In genomic region chr1:189185206-189185750, GRCm38 (mm10) we compare ENCODE assay signal across 9 mouse cellular contexts.
DNase-seq lines count a peak whose midpoint lies in the region; ATAC-seq and TF ChIP-seq lines count a peak whose summit lies in the region.
"Had no signal": no experiment of that assay in that cellular context is flagged by ENCODE, and none has a peak within 500 bp of the region (broad histone marks: within the 10 kb centered on the region; RNA-seq: fewer than 3 reads in every experiment).

No protein-coding gene starts in this region.

- H3K9ac ChIP-seq in midbrain, embryonic 12.5 days (replicated peaks), result 0 out of 2 replicates have a peak overlapping the region, but pooled peaks have one; percentile 12
- H3K9ac ChIP-seq: lung, embryonic 15.5 days had no signal

- no peaks in the 10 kb centered on the region for H3K36me3 ChIP-seq in forebrain, embryonic 10.5 days (replicated peaks)
- no peaks in the 10 kb centered on the region for H3K36me3 ChIP-seq in midbrain, embryonic 12.5 days
- H3K36me3 ChIP-seq: lung, embryonic 15.5 days had no signal

- intact Hi-C loops in left cerebral cortex, adult 2 months (cut with DNase I), result no loop called here
- intact Hi-C loops in left cerebral cortex, postnatal 10 days (cut with DNase I), result loop anchor here (5.0 kb wide), 1 partner anchor 103 kb away; no protein-coding TSS in a partner anchor
- intact Hi-C loops in gastrocnemius, postnatal 36 days (cut with DNase I), result no loop called here

- no peak for ATAC-seq in midbrain, embryonic 12.5 days (ENCODE audit: low FRiP score, low read depth)

- no peak for TF ChIP-seq CTCF in left cerebral cortex, adult 2 months (IDR thresholded peaks at IDR 0.05)

- no peaks in the 10 kb centered on the region for H3K27me3 ChIP-seq in forebrain, embryonic 10.5 days (ENCODE audit: poor library complexity, severe bottlenecking)
- H3K27me3 ChIP-seq in midbrain, embryonic 12.5 days, result no peaks in the 10 kb centered on the region
- H3K27me3 ChIP-seq: lung, embryonic 15.5 days had no signal

- no peak overlapping the region for H3K4me3 ChIP-seq in left cerebral cortex, adult 2 months
- no peak overlapping the region for H3K4me3 ChIP-seq in forebrain, embryonic 10.5 days
- H3K4me3 ChIP-seq in midbrain, embryonic 12.5 days, result no peak overlapping the region
- H3K4me3 ChIP-seq: lung, embryonic 15.5 days had no signal

- DNase-seq in embryo, embryonic 11 days, result peak; percentile 22
- DNase-seq in embryo, embryonic 10.5 days (ENCODE audit: low spot score), result no peak
- no peak for DNase-seq in left cerebral cortex, adult 2 months (ENCODE audit: extremely low spot score in 1 of 2, low spot score in 2 of 2)
- no peak for DNase-seq in left cerebral cortex, postnatal 10 days (ENCODE audit: extremely low spot score in 1 of 2, low spot score in 2 of 2)
- DNase-seq in forebrain, embryonic 10.5 days (ENCODE audit: extremely low spot score, low spot score), result no peak
- no peak for DNase-seq in thymus, postnatal 25 days
- DNase-seq in gastrocnemius, postnatal 36 days, result no peak

- peak overlapping the region; percentile 19; the same call in 1 of the 2 replicates for H3K27ac ChIP-seq in left cerebral cortex, adult 2 months
- peak overlapping the region; percentile 85 for H3K27ac ChIP-seq in forebrain, embryonic 10.5 days
- 0 out of 2 replicates have a peak overlapping the region, but pooled peaks have one; percentile 15 for H3K27ac ChIP-seq in midbrain, embryonic 12.5 days (replicated peaks)
- H3K27ac ChIP-seq: lung, embryonic 15.5 days had no signal

- peaks cover 41% of the 10 kb centered on the region for H3K4me1 ChIP-seq in forebrain, embryonic 10.5 days
- peaks cover 23% of the 10 kb centered on the region for H3K4me1 ChIP-seq in midbrain, embryonic 12.5 days

- 52% methylated on average over 7 of the region's 7 CpGs for WGBS in forebrain, embryonic 10.5 days
- WGBS in midbrain, embryonic 12.5 days, result 44% methylated on average over 7 of the region's 7 CpGs

- H3K9me3 ChIP-seq in forebrain, embryonic 10.5 days, result no peaks in the 10 kb centered on the region
- H3K9me3 ChIP-seq in midbrain, embryonic 12.5 days, result no peaks in the 10 kb centered on the region
- H3K9me3 ChIP-seq: lung, embryonic 15.5 days had no signal

- H3K4me2 ChIP-seq in midbrain, embryonic 12.5 days (replicated peaks), result no peak overlapping the region
- H3K4me2 ChIP-seq: lung, embryonic 15.5 days had no signal

Comparison
In these comparisons a context has a peak if more than half of its experiments do, and no peak if none do; other contexts are left out.
1. H3K27ac ChIP-seq: peak in every context shown above with its lines; median percentile 85 in forebrain, embryonic 10.5 days; 19 in left cerebral cortex, adult 2 months; 15 in midbrain, embryonic 12.5 days.